Mouse (Mus musculus): ENCODE results near the gene Card9.
A peak's percentile ranks its signal among the peaks of the same experiment; 100 is the strongest.

Gene Card9

DNA sequence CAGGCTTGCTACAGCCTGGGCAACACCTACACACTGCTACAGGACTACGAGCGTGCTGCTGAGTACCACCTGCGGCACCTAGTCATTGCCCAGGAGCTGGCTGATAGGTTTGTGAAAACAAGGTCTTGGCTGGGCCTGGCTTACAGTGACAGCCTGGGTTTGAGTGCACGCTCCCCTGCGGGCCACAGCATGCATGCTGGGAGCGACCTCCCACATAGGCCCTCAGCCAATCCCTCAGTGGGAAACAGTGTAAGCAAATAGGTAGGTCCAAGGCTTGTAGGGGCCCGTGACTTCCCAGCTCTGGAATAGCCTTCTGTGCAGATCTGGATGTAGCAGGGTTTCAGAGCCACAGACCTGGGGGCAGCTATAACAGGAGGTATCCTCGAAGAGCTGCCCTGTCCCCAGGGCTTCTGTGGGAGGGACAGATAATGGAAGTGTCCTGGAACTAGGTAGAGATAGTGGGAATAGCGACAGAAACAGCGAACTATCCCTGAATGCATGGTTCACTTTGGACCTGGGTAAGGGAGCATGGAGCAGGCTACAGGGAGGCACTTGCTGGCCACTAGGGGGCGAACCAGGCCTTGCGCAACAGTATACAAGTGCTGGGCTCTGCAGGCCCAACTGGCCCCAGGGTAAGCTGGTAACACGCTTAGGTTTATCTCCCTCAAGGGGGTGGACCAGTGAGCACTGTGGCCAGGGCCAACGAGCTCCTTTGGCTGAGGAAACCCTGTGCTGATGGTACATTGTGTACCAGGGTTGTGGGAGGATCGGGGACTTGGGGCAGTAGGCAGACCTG lies 35.1 kb downstream of the Card9 start:
- DNase-seq: peak; percentile 68

DNA sequence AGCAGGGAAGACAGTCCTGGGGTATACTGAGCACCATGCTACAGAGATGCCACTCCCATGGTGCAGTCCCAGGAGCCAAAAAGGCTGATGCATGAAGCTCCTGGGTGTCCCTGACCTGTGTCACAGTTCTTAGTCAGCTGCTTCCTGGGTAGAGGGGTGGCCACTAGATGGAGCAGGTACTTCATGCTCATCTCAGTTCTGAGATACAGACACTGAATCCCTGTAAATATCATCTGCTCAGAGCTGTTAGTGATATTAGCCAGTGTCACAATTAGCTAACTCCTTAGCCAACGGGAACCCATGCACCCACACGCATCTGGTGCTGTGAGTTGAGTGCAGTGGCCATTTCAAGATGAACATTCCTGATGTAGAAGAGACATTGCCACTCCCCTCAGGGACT lies 35.8 kb downstream of the Card9 start:
- DNase-seq: peak; percentile 68

DNA sequence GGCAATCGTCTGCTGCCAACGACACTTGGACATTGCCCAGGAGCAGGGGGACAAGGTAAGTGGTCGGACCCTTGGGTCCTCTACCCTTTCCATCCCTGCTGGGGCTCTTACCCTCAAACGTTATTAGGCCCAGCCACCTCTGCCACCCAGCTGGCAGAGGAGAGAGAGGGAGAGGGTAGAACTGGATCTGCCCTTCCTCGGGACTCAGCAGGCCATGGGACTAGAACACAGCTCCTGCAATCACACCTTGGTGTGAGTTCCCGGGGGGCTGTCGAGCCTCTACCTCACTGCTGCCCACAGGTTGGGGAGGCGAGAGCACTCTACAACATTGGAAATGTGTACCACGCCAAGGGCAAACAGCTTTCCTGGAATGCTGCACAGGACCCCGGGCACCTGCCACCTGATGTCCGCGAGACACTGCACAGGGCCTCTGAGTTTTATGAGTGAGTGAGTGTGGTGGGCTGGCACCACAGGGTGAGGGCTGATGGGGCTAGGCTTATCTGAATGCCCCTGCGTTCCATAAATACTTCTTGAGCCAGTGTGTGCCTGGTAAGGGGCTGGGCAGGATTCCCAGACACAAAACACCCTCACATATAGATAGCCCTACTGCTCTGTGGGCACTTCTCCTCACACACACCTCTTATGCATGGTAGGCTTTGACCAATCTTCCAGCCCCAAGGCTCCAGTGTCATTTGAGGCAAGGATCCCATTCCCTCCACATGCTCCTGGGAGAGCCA lies 37.0 kb downstream of the Card9 start:
- DNase-seq: no peak

DNA sequence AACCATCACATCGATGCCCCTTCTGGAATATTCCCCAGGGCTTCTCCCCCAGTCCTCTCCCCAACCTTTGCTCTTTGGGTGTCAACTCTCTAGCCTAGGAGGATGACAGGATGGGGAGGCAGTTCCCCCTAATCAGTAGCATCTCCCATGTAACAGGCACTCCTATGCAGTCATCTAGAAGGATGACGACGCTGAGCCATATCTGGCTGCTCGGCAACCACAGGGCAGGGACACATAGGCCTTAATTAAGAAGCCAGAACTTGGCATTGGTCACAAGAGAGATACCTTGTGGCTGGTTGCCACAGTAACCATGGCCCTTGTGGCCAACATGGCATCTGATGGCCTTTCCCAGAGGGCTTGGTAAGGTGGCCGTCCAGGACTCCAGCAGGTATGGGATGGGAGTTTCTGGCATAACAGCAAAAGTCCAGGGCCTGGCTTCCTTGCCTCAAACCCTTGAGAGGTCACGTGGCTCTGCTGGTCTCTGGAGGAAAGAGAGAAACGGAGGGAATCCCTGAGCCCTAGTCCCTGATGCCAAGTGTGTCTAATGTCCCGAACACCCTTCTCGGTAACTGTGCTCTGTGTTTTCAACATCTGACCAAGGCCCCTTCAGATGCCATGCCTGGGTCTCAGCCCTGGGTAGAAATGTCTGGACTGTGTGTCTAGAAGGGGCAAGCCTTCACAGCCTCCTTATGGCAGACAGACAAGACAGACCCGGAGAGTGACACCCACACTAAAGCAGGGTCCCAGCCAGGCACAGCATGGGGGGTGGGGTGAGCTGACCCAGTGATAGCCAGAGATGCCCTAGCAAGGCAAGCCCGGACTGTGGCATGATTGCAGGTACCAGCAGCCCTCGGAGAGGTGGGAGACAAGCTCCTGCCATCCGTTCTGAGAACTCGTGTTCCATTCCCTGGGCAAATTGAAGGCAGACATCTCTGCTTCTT lies 40.2 kb downstream of the Card9 start:
- DNase-seq: no peak

DNA sequence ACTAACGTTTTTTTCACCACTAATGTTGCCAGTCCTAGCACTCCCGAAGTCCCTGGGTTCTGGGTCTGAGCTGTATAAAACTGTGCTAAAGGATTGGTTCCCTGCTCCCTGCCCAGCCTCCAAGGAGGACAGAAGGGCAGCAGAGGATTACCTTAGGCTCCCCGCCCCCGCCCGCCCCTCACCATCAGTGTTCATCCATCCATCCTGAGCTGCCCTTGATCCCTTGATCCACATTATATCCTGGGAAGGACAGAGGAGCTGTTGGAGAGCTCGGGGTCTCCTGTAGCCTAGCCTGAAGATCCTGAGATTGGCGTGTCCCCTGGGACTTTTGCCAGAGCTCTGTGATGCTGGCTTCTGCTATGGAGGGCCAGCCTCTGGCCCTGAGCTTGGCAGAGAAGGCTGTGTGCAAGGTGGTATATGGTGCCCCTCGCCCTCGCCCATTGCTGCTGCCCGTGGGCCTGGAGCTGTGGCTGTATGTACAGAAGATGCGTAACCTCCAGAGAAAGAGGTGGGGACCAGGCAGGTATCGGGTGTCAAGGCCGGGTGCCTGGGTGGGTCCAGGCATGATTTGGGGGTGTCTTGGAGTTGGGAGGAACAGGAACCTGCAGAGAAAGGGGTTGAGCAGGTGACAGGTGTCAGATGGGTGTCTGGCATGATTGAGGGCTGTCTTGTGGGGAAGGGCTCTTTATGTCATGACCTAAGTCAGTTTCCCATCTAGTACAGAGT lies 41.0 kb downstream of the Card9 start:
- DNase-seq: no peak

DNA sequence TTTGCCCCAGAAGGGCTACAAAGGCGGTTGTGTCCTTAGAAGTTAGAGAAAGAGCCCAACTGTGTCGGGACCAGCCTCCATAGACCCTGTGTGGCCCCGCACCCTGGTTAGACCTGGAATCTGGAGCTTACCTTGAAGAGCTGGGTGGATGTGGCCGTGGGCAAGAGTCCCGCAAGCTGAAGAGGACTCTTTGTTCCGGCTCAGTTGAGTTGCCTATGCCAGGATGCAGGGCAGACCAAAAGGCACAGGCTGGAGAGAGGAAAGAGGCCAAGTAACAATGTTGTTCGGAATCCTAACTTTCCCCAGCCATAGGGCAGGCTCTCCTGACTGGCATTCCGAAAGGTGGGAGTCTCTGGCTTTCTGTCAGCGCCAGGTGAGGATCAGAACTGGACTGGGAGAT lies 41.6 kb downstream of the Card9 start:
- no peak for DNase-seq

DNA sequence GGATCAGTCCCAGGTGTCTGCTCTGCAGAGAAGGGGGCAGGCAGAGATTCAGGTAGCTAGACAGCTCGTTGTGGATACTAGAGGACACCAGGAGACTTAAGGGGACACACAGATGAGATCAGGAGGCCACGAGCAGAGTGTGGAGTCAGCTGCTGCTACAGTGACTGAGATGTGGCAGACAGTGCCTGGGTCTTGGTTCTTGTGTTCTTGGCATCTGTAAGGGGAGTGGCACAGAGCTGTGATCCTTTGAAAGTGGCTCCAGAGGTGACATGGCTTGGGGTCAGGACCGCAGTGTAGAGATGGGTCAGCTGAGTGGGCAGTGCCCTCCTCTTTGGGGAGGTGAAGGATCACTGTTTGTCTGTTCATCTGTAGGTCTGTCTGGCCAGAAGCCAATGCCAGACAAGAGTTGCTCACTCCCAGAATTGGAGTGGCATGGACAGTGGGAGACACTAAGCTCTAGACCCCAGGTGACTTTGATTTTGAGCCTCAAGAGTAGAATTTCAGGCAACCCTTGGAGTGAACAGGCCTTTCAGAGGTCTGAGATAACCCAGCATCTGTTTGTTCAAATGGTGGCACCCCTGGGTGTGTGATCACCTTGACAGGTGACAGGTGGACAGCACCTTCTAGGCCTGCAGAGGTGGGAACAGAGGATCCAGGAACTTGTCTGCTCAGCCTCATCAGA lies 42.6 kb downstream of the Card9 start:
- DNase-seq: no peak

DNA sequence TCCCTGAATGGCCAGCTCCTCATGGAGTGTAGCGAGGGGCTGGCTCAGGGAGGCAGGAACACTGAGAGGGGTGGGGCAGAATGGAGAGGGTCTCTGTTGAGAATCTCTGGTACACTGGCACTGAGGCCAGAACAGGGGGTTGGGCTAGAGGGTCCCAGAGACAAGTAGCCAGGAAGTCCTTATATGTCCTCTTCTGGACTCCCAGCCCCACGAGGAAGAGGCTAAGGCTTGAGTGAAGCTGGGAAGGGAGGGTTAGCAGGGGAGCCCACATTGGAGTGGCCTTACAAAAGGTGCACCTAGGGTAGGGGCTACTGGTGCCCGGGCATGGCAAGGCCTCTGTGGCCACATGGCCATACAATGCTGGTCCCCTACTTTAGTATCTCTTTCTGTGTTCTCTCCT lies 43.3 kb downstream of the Card9 start:
- no peak for DNase-seq

DNA sequence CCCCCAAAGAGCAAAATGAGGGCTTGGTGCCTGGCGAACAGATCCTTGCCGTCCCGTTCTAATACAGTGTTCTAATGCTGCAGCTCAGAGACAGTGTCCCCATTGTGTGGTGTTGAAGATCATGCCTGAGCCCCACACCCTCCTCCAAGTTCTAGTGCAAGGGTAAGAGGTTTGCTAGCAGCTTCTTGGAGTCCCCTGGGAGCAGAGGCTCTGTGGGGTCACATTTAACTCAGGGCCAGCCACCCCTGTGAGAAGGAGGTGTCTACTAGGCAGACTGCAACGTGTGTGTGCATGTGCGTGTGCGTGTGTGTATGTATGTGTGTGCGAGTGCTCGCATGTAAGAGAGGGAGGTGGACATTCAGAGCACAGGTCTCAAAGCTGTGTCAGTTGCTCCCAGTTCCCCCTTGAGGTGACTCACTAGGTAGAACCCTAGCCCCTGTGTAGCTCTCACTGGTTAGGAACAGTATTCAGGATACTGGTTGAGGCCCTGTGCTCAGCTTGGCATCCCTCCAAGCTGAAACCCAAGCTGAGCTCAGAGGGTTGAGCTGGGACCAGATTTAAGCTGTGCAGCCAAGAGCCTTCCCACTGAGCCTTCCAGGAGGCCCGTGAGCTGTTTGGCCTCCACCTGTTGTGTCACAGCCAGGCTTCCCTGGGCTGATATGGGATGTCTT lies 44.0 kb downstream of the Card9 start:
- no peak for DNase-seq

DNA sequence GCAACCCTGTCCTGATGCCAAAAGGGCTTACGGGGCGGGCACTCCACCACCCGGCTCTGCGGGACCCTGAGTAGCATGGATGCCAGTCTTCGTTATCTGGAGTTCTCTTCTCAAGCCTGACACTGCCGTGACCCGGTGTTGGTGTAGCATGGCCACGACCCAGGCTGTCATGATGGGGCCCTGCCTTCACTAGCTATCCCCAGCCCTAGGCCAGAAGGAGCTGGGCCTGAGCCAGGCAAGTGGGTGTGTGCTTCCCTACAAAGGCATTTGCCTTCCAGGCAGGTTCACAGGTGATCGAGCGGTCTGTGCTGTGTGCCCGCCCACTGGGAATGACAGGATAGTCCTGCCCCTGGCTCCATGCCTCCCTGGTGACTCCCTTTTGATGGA lies 44.8 kb downstream of the Card9 start:
- DNase-seq: no peak

DNA sequence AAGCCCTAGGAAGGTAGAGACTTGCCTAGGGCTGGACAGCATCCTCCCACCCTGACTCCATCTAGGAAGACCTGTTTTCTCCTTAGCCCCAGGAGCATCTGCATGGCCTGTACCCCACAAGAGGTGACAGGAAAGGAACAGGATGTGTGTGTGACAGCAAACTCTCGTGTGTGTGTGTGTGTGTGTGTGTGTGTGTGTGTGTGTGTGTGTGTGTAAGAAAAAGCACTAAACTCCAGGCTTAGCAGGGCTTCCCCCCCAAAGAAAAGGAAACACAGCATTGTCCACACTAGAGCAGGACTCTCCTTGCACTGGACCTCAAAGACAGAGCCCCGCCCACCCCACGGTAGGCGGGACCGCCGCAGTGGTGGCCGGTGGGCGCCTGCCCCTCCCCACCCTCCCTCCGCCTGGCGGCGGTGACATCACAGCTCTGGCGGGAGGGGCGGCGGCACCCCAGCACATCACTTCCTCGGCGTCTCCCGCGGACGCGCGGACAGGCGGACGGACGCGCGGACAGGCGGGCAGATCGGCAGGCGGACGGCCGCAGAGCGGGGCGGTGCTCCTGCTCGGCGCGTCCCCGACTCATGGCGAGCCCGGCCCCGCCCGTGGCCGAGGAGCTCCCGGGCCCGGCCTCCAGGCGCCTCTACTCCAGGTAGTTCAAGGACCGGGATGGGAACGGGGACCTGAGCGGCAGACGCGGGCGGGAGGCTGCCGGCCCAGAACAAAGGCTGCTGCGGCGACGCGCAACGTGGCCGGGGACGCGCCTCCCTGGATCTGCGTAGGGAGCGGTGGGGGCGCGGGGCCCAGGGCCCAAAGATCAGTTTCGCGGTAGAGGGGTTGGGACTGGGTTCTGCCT lies 45.4 kb downstream of the Card9 start, which contains the start of gene Gpsm1:
Gpsm1 (plus strand) TSS at position 444 of the 853 bp plus-strand sequence.
- DNase-seq: peak; percentile 73

DNA sequence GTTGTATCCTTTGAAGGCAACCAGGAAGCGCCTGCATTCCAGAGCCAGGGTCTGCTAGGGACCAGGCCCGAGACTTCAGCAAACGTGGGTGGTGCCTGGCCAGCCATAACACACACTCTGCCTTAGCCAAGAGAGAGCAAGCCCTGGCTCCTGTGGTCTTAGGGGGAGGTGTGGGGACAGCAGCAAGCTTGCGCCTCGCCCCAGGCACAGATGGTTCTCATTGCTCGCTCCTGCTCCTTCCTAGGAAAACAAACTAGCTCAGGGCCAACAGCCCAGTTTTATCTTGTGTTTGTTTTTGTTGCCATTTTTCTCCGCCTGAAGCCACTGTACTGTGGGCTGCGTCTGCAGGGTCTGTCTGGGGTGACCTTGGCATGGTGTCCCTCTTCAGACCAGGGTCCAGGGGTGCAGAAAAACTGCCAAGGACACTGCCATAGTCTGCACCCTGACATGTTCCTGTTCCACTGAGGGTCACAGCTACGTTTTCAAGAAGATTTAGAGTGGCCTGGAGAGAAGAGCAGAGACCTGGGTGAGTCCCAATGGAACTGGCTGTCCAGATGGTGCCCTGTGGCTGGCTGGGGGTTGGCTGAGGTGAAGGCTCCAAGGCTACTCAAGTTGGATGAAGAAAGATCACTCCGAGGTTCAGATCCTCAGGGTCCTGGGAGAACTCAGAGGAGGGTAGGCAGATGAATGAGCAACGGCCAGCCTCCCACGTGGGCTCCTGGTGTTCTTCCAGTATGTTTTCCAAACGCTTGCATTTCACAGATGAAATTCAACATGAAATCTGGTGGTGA lies 46.2 kb downstream of the Card9 start:
- DNase-seq: no peak

DNA sequence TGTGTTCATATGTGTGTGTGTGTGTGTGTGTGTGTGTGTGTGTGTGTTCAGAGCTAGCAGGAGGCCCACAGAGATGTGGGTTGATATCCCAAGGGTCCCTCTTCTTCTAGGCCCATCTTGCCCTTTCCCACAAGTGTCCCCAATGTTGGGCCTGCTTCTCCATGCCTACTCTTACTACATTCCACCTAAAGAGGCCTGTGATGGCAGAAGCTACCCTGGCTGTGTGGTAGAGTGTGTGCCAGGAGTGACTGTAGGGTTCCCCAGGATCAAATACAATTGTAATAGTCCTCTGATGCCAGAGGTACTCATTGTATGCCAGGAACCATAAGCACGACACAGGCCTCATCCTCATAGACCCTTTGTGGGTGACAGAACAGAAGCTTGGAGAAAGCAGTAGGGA lies 47.3 kb downstream of the Card9 start:
- DNase-seq: no peak

DNA sequence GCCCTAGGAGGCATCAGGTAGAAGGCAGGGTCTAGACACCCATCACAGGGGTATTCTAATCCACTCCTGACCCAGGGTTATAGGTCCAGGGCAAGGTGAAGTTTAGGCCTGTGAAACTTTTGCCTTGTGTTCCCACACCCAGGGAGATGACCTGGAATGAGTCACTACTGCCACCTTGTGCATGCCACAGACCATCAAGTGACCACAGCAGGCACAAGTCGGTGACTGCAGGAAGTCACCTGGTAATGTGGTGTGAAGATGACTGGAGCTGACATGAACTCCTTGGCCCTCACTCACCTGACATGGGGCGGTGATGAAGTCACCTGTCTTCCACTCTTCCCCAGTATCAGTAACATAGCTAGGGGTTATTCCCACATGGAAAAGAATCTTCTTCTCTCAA lies 47.9 kb downstream of the Card9 start:
- DNase-seq: no peak

DNA sequence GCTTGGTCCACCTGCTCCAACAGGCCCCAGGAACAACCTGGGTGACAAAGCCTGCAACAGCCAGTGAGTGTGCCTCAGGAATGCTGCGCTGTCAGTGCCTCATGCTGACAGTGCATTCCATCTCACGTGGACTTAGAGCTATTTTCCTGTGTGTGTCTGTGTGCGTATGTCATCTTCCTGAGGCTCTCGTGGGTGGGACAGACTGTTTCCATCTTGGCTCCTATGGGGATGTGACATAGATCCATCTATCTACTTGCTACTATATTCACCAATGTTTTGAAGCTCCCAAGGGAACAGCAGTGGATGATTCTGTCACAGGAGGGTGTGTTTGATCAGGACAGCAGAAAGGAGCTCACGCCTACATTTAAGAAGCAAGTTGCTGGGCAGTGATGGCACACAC lies 48.8 kb downstream of the Card9 start:
- DNase-seq: peak; percentile 33

DNA sequence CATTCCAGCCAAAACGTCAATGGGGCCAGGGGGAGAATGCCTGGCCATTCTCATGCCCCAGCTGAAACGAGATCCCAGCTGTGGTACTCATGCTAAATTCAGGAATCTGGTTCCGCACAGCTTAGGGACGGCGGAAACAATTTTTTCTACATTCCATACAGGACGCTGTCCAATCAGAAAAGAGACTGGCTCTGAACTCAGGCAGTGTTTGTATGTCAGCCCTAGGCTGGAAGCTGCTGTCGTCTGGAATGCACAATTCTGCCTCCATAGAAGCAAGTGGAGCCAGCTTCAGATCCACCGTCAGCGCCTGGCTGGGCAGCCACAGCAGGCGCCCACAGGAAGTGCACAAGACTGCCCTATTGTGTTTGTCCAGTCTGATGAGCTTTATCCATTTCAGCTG lies 51.0 kb downstream of the Card9 start:
- no peak for DNase-seq

DNA sequence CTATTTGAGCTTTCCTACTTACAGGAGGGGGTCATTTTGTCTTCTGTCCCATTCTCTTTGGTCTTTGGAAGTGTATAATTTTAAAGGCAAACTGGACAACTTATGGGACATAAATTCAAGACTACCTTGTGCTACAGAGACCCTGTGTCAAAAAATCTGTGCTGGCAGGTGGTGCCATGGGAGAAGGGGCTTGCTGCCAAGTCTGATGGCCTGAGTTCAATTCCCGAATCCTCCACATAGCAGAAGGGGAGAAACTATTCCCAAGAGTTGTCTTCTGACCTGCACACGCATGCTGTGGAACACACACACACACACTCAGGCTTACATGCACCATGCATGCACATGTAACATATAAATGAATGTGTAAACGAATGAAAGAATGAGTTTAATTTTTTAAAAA lies 54.0 kb downstream of the Card9 start:
- no peak for DNase-seq

DNA sequence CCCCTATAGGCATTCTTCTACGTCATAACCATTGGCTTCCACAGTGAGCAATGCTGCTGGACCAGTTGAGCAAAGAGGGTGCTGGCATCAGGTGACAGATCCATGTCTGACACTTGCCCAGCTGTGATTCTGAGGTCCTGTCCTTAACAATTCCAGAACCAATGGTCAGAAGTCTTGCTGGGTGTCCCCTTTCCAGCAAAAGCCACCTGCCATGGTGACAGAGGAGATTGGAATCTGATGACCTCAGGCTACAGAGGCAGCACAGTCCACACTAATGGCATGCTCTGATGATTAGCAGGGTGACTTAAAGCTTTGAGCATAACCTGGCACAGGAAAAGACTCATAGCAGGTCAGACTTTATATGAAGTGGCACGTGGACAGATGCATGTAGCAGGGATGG lies 55.2 kb downstream of the Card9 start:
- no peak for DNase-seq

DNA sequence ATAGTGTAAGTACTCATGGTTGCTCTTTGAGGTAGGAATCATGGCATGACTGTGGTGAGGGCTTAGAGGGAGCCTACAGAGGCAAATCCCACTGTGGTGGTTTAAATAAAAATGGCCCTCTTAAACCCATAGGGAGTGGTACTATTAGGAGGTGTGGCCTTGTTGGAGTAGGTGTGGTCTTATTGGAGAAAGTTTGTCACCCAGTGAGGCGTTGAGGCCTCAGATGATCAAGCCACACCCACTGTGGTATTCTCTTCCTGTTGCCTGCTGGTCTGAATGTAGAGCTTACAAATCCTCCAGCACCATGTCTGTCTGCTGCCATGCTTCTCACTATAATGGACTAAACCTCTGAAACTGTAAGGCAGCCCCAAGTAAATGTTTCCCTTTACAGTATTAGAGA lies 56.0 kb downstream of the Card9 start:
- no peak for DNase-seq
